Mouse (Mus musculus): ENCODE data around the gene Ramp1. TPM values are rescaled to one million over a fixed set of nuclear protein-coding genes. Genes with fewer than 3 reads are reported as not detected.

Gene Ramp1
- polyA plus RNA-seq, 1 experiment from 2014 or later = 9.6 TPM

DNA sequence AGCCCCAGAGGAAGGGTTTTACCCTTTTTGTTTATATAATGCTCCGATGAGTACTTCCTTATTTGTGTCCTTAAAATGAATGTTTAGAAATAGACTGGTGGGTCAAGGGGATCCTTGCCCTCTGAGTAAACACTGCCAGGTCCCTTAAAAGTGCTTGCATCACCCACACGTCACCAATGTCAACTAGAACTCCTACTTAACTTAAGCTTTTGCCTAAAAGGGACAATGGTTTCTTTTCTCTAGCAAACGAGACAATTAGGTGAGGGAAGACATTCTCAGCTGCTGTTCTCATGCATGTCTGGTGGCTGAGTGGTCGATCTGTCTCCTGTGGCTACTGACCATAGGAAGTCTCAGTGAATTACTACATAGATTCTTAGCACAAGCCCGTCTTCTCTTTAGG is 52.3 kb downstream of the Ramp1 start:
- Histone ChIP-seq H3K4me2 (ENCODE audit: low read depth, low read length) (no peak overlapping the region), H3K9ac (replicated peaks) (no peak overlapping the region), H3K4me1 (ENCODE audit: insufficient read depth) (peaks cover 10% of the 10 kb centered on the region), H3K27ac (ENCODE audit: low read depth) (no peak overlapping the region), H3K27me3 (ENCODE audit: insufficient read depth, low read length) (no peaks in the 10 kb centered on the region), H3K9me3 (ENCODE audit: low read length) (no peaks in the 10 kb centered on the region), H3K36me3 (replicated peaks; ENCODE audit: insufficient read depth, low read length) (no peaks in the 10 kb centered on the region), H3K4me3 (ENCODE audit: low read depth, low read length) (no peak overlapping the region)
- TF ChIP-seq CTCF (IDR thresholded peaks at IDR 0.05; ENCODE audit: low read depth) = no peak
- no peak for TF ChIP-seq EP300 (IDR thresholded peaks at IDR 0.05; ENCODE audit: low read depth)
- WGBS (ENCODE audit: insufficient replicate concordance) = 38% methylated on average over 5 of the region's 5 CpGs
- ATAC-seq = no peak
- DNase-seq = no peak

DNA sequence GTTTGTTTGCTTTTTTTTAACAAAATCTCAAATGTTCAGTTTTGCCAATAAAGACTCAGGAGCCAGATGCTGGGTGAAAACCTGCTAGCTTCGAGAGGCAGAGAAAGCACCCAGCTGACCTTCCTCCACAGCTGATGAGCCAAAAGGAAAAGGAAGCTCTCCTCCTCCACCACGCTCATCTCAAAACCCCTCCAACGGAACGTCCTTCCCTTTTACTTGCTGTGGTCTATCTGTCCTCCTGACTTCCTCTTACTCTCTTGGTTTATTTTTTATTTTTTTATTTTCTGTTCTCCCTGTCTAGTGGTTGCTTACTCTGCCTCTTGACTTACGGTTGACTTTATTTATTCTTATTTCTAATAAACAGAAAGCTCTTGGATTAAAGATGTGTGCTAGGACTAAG is 55.8 kb downstream of the Ramp1 start:
- DNase-seq (no peak), ATAC-seq (no peak)
- H3K27me3 ChIP-seq (ENCODE audit: insufficient read depth, low read length) = 0 out of 2 replicates have a peak, but pooled peaks cover 2% of the 10 kb centered on the region
- WGBS (ENCODE audit: insufficient replicate concordance) = 28% methylated on average over 5 of the region's 5 CpGs
- no peak overlapping the region for H3K27ac ChIP-seq (ENCODE audit: low read depth)
- no peak overlapping the region for H3K4me2 ChIP-seq (ENCODE audit: low read depth, low read length)
- peaks cover 6% of the 10 kb centered on the region; the same call in 1 of the 2 replicates for H3K4me1 ChIP-seq (ENCODE audit: insufficient read depth)
- no peak overlapping the region for H3K9ac ChIP-seq (replicated peaks)
- H3K4me3 ChIP-seq (ENCODE audit: low read depth, low read length) = no peak overlapping the region
- TF ChIP-seq CTCF (IDR thresholded peaks at IDR 0.05; ENCODE audit: low read depth) (no peak), EP300 (IDR thresholded peaks at IDR 0.05; ENCODE audit: low read depth) (no peak)
- H3K36me3 ChIP-seq (replicated peaks; ENCODE audit: insufficient read depth, low read length) = no peaks in the 10 kb centered on the region
- H3K9me3 ChIP-seq (ENCODE audit: low read length) = no peaks in the 10 kb centered on the region

DNA sequence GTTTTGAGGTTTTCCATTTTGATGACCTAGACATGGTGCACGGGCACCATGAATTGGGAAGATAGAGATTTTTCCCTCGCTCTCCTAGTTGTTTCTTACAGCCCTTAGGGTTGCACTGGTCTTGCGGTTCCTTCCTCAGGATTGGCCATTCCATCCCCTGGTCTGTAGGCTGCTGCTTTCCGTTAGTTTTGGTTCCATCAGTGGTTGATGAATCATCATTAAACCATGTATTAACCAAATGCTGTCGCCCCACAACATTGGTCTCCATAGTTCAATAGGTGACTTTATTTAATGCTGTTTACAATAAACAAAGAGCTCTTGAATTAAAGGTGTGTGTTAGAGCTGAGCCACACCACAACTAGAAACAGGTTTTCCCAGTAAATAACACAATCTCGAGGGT is 58.1 kb downstream of the Ramp1 start:
- 0 out of 2 replicates have a peak, but pooled peaks cover 2% of the 10 kb centered on the region for H3K27me3 ChIP-seq (ENCODE audit: insufficient read depth, low read length)
- TF ChIP-seq CTCF (IDR thresholded peaks at IDR 0.05; ENCODE audit: low read depth) (no peak), EP300 (IDR thresholded peaks at IDR 0.05; ENCODE audit: low read depth) (no peak)
- DNase-seq (no peak), ATAC-seq (no peak)
- peaks cover 9% of the 10 kb centered on the region for H3K4me1 ChIP-seq (ENCODE audit: insufficient read depth)
- no peak overlapping the region for H3K4me3 ChIP-seq (ENCODE audit: low read depth, low read length)
- no peak overlapping the region for H3K9ac ChIP-seq (replicated peaks)
- H3K27ac ChIP-seq (ENCODE audit: low read depth) = no peak overlapping the region
- WGBS (ENCODE audit: insufficient replicate concordance) = 66% methylated on average over 6 of the region's 6 CpGs
- H3K4me2 ChIP-seq (ENCODE audit: low read depth, low read length) = no peak overlapping the region
- H3K36me3 ChIP-seq (replicated peaks; ENCODE audit: insufficient read depth, low read length) = no peaks in the 10 kb centered on the region
- H3K9me3 ChIP-seq (ENCODE audit: low read length) = no peaks in the 10 kb centered on the region

DNA sequence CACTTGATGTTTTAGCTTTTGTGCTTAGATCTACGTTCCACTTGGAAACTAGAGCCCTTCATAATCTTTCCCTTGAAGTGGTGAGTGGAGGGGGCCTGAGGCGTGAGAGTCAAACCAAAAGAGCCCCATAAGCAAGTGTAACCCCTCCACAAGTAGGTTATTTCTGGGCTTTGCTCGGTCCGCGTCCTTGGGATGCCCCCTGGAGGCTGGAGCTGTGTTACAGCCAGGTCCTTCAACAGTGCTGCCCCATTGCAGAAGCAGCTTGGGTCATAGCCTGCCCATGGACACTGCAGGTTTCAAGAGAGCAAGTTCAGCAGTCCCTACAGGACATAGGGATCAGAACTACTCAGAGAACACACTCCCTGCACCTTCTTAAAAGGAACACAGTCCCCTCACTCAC is 59.5 kb downstream of the Ramp1 start:
- no peaks in the 10 kb centered on the region for H3K9me3 ChIP-seq (ENCODE audit: low read length)
- H3K27me3 ChIP-seq (ENCODE audit: insufficient read depth, low read length) = 0 out of 2 replicates have a peak, but pooled peaks cover 2% of the 10 kb centered on the region
- no peak overlapping the region for H3K4me2 ChIP-seq (ENCODE audit: low read depth, low read length)
- TF ChIP-seq EP300 (IDR thresholded peaks at IDR 0.05; ENCODE audit: low read depth) = no peak
- peak; percentile 87 for TF ChIP-seq CTCF (IDR thresholded peaks at IDR 0.05; ENCODE audit: low read depth)
- H3K36me3 ChIP-seq (replicated peaks; ENCODE audit: insufficient read depth, low read length) = no peaks in the 10 kb centered on the region
- no peak overlapping the region for H3K9ac ChIP-seq (replicated peaks)
- DNase-seq (peak; percentile 71), ATAC-seq (peak; percentile 46; the same call in 1 of the 2 replicates)
- H3K4me3 ChIP-seq (ENCODE audit: low read depth, low read length) = no peak overlapping the region
- no peak overlapping the region for H3K27ac ChIP-seq (ENCODE audit: low read depth)
- WGBS (ENCODE audit: insufficient replicate concordance) = 9% methylated on average over 5 of the region's 5 CpGs
- H3K4me1 ChIP-seq (ENCODE audit: insufficient read depth) = peaks cover 9% of the 10 kb centered on the region

DNA sequence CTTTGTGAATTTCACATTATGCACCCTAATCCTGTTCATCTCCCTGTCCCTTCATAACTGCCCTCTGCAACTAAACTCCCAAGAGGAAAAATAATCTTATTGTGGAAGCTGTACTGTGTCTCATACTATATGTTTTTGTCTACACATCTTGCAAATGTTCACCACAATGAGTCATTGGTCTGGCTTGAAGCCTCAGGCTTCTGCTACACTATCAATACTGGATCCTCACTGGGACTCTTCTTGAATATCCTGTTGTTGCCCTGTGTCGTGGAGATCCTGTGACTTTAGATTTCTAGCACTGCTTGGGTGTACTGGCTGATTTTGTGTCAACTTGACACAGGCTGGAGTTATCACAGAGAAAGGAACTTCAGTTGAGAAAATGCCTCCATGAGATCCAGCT is 60.2 kb downstream of the Ramp1 start:
- Histone ChIP-seq H3K36me3 (replicated peaks; ENCODE audit: insufficient read depth, low read length) (no peaks in the 10 kb centered on the region), H3K27me3 (ENCODE audit: insufficient read depth, low read length) (0 out of 2 replicates have a peak, but pooled peaks cover 2% of the 10 kb centered on the region), H3K4me3 (ENCODE audit: low read depth, low read length) (no peak overlapping the region), H3K9ac (replicated peaks) (no peak overlapping the region), H3K27ac (ENCODE audit: low read depth) (no peak overlapping the region), H3K4me1 (ENCODE audit: insufficient read depth) (peaks cover 9% of the 10 kb centered on the region), H3K9me3 (ENCODE audit: low read length) (no peaks in the 10 kb centered on the region), H3K4me2 (ENCODE audit: low read depth, low read length) (no peak overlapping the region)
- WGBS (ENCODE audit: insufficient replicate concordance) = 36% methylated on average over 1 of the region's 1 CpGs
- ATAC-seq (no peak), DNase-seq (no peak)
- TF ChIP-seq EP300 (IDR thresholded peaks at IDR 0.05; ENCODE audit: low read depth) = no peak
- no peak for TF ChIP-seq CTCF (IDR thresholded peaks at IDR 0.05; ENCODE audit: low read depth)

DNA sequence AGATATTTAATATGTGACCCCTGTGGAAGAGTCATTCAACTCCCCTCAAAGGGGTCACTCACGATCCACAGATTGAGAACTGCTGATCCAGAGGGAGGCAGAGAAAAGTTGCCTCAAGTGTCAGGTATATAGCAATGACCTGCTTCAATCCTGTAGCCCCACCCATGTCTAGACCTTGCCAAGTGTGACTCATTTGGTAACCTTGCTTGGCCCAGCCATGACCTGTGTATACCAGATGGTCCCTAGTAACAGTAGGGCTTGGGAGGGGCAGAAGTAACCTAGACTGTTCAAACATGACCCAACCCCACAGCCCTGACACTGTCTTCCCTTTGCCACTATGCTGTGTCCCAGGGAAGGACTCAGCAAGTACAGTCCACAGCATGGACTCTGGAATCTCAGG is 61.1 kb downstream of the Ramp1 start:
- Histone ChIP-seq H3K4me2 (ENCODE audit: low read depth, low read length) (no peak overlapping the region), H3K4me3 (ENCODE audit: low read depth, low read length) (no peak overlapping the region), H3K9me3 (ENCODE audit: low read length) (no peaks in the 10 kb centered on the region), H3K36me3 (replicated peaks; ENCODE audit: insufficient read depth, low read length) (no peaks in the 10 kb centered on the region), H3K27me3 (ENCODE audit: insufficient read depth, low read length) (0 out of 2 replicates have a peak, but pooled peaks cover 2% of the 10 kb centered on the region), H3K4me1 (ENCODE audit: insufficient read depth) (peaks cover 13% of the 10 kb centered on the region), H3K27ac (ENCODE audit: low read depth) (peak overlapping the region; percentile 16; the same call in 1 of the 2 replicates), H3K9ac (replicated peaks) (no peak overlapping the region)
- DNase-seq (peak; percentile 62), ATAC-seq (peak; percentile 84)
- TF ChIP-seq CTCF (IDR thresholded peaks at IDR 0.05; ENCODE audit: low read depth) (no peak), EP300 (IDR thresholded peaks at IDR 0.05; ENCODE audit: low read depth) (no peak)
- WGBS (ENCODE audit: insufficient replicate concordance) = 85% methylated on average over 1 of the region's 1 CpGs
